In the genomic region with DNA sequence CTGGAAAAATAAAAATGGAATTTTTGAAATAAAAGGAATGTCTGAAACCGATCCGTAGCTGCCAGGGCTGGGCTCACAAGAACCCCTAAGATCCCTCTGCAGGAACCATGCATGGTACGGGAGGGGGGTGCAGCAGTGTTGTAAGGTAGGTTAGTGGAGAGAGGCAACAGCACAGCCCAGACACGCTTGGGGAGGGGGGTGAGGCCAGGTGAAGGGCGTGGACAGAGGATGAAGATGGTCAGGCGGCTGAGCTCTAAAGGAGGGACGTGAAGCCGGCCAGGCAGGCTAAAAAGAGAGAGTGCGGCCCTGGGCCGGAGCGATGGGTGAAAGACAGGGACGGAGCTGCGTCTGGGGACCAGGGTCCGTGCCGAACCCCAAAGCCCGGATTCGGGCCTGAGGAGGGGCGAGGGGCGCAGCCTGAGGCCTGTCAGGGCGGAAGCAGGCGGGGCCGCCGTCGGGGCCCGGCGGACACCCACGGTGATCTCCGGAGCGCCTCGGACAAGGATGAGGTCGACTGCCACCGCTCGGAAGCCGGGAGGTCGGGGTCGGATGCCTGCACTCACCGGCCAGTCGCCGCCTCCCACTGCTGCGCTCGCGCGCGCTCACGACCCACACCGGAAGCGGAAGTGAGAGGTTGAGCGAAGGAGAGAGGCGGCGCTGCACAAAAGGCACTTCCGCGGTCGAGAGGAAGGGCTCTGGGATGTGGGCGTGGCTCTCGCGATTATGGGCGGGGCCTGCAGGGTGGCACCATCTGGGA, we compare ENCODE assay signal across 8 mouse cellular contexts. TPM values are rescaled to one million over a fixed set of nuclear protein-coding genes. Genes with fewer than 3 reads are reported as not detected.
A peak's percentile ranks its signal among the peaks of the same experiment; 100 is the strongest.
DNase-seq lines count a peak whose midpoint lies in the region; ATAC-seq lines count a peak whose summit lies in the region.

A gene (minus strand): TSS at position 638 of the 757 bp plus-strand sequence.

- H3K4me1 ChIP-seq in hindbrain, embryonic 15.5 days (replicated peaks): peaks cover 45% of the 10 kb centered on the region

- peak within 1 kb of the TSS; percentile 96 for H3K4me3 ChIP-seq in hindbrain, embryonic 15.5 days

- peaks cover 9% of the 10 kb centered on the region for H3K36me3 ChIP-seq in hindbrain, embryonic 15.5 days

- peak; percentile 97 for DNase-seq in R1 (ENCODE audit: low read depth, low spot score)
- peak; percentile 94 to 98 for DNase-seq in cerebellum, postnatal 25 days
- DNase-seq in frontal cortex, postnatal 36 days (ENCODE audit: low spot score in 2 of 2): peak; percentile 92 to 93
- peak; percentile 91 for DNase-seq in left cerebral cortex, adult 11 months (ENCODE audit: low spot score)
- peak; percentile 98 for DNase-seq in lung, postnatal 4 days
- peak; percentile 87 for DNase-seq in retina, postnatal 7 days (ENCODE audit: low read depth, low spot score)
- peak; percentile 84 for DNase-seq in urinary bladder, adult 2 months (ENCODE audit: low spot score)

- WGBS in hindbrain, embryonic 15.5 days: 1% methylated on average over 56 of the region's 57 CpGs

- H3K9ac ChIP-seq in hindbrain, embryonic 15.5 days: peak within 1 kb of the TSS; percentile 98

- H3K9me3 ChIP-seq in hindbrain, embryonic 15.5 days: no peaks in the 10 kb centered on the region

- peak within 1 kb of the TSS; percentile 81 for H3K27ac ChIP-seq in hindbrain, embryonic 15.5 days (replicated peaks)

- peak within 1 kb of the TSS; percentile 88 for H3K4me2 ChIP-seq in hindbrain, embryonic 15.5 days

- ATAC-seq in hindbrain, embryonic 15.5 days (ENCODE audit: low FRiP score, low read depth): peak; percentile 92

- no peaks in the 10 kb centered on the region for H3K27me3 ChIP-seq in hindbrain, embryonic 15.5 days

RNA-seq across cellular contexts. Expression of the gene that starts here (rescaled TPM):
- polyA plus RNA-seq in hindbrain, embryonic 15.5 days (2015; fragmentation: Nextera tagmentation; extraction: Ambion mirVana): 56.0 and 60.7 TPM in 2 replicates
- polyA plus RNA-seq in urinary bladder, adult 2 months (2012; rRNA removed): 68.9 and 76.5 TPM in 2 replicates

Comparison
In these comparisons a context has a peak if more than half of its experiments do, and no peak if none do; other contexts are left out.
1. Peak in every context shown above with its lines: DNase-seq, ATAC-seq, H3K4me3 ChIP-seq and H3K27ac ChIP-seq.